In genomic region chr2:24562547-24563290, GRCm38 (mm10) we compare ENCODE assay signal across 17 mouse cellular contexts.
DNase-seq lines count a peak whose midpoint lies in the region; ATAC-seq and TF ChIP-seq lines count a peak whose summit lies in the region.
"Had no signal": no experiment of that assay in that cellular context is flagged by ENCODE, and none has a peak within 500 bp of the region (broad histone marks: within the 10 kb centered on the region; RNA-seq: fewer than 3 reads in every experiment).

No protein-coding gene starts in this region.

- no peak for TF ChIP-seq POLR2A in myocyte (IDR thresholded peaks at IDR 0.05; ENCODE audit: insufficient read length, low read depth)

- in situ Hi-C loops in Patski (cut with MboI; ENCODE audit: low pct_unique_long_range_greater_than_20kb): loop anchor here (5.0 kb wide), 3 partner anchors 90 to 255 kb away; no protein-coding TSS in a partner anchor

- CTCF ChIA-PET in Patski (lab: Charles Lee): interaction anchor here (0.7 to 5.5 kb wide), 15 partner anchors 11 to 268 kb away, joined by 3 to 33 read pairs (median 4); no protein-coding TSS in a partner anchor

- no peak overlapping the region for H3ac ChIP-seq in myocyte (ENCODE audit: control insufficient read depth, insufficient read length)

- POLR2A ChIA-PET in Patski (lab: Charles Lee): interaction anchor here (0.8 to 4.7 kb wide), 4 partner anchors 88 to 152 kb away, joined by 3 to 30 read pairs (median 4); partner anchors contain the start of gene Pax8

- H3K27ac ChIP-seq in kidney, embryonic 15.5 days: peak overlapping the region; percentile 46; the same call in 1 of the 2 replicates
- no peak overlapping the region for H3K27ac ChIP-seq in left cerebral cortex, adult 2 months
- H3K27ac ChIP-seq: embryonic facial prominence, embryonic 10.5 days; hindbrain, embryonic 14.5 days; layer of hippocampus, adult 2 months; neural tube, embryonic 13.5 days had no signal

- H3K9me3 ChIP-seq in kidney, embryonic 15.5 days (replicated peaks): no peaks in the 10 kb centered on the region
- H3K9me3 ChIP-seq: embryonic facial prominence, embryonic 10.5 days; neural tube, embryonic 13.5 days had no signal

- peaks cover 17% of the 10 kb centered on the region for H3K4me1 ChIP-seq in kidney, embryonic 15.5 days
- H3K4me1 ChIP-seq: embryonic facial prominence, embryonic 10.5 days; neural tube, embryonic 13.5 days had no signal

- no peak for ATAC-seq in kidney, embryonic 15.5 days (replicated peaks; ENCODE audit: low FRiP score)
- ATAC-seq in Patski: peak; percentile 99
- ATAC-seq: forebrain, postnatal 0 days; intestine, embryonic 16.5 days had no signal

- H3K79me2 ChIP-seq in myocyte (ENCODE audit: control insufficient read depth, insufficient read depth): no peaks in the 10 kb centered on the region

- intact Hi-C loops in left cerebral cortex, adult 2 months (cut with DNase I): loop anchor here (10.0 kb wide), 1 partner anchor 1238 kb away; the partner anchor contains the start of gene Nxph2

- H3K4me3 ChIP-seq in kidney, embryonic 15.5 days (replicated peaks): no peak overlapping the region
- H3K4me3 ChIP-seq in myocyte: no peak overlapping the region
- no peak overlapping the region for H3K4me3 ChIP-seq in left cerebral cortex, adult 2 months
- H3K4me3 ChIP-seq: embryonic facial prominence, embryonic 10.5 days; layer of hippocampus, adult 2 months; neural tube, embryonic 13.5 days had no signal

- no peak for DNase-seq in kidney, postnatal 25 days
- DNase-seq in 3134 (ENCODE audit: extremely low read depth, insufficient read length, low spot score) (peak; percentile 76), Patski (ENCODE audit: low read depth, low spot score) (peak; percentile 86)
- DNase-seq in cerebellum, postnatal 14 days: no peak
- no peak for DNase-seq in left cerebral cortex, adult 18-20 months (ENCODE audit: low spot score in 2 of 2)
- DNase-seq in left cerebral cortex, adult 2 months (ENCODE audit: extremely low spot score in 1 of 2, low spot score in 2 of 2): no peak
- DNase-seq: forebrain, postnatal 0 days; heart, postnatal 14 days; thymus, postnatal 36 days had no signal

- no peak for TF ChIP-seq CTCF in Patski (IDR thresholded peaks at IDR 0.05)
- no peak for TF ChIP-seq CTCF in left cerebral cortex, adult 2 months (IDR thresholded peaks at IDR 0.05)

- 54% methylated on average over 7 of the region's 7 CpGs for WGBS in kidney, embryonic 15.5 days

- no peaks in the 10 kb centered on the region for H3K27me3 ChIP-seq in kidney, embryonic 15.5 days
- no peaks in the 10 kb centered on the region for H3K27me3 ChIP-seq in Patski
- no peaks in the 10 kb centered on the region for H3K27me3 ChIP-seq in myocyte (ENCODE audit: control insufficient read depth, insufficient read depth, insufficient read length)
- H3K27me3 ChIP-seq: neural tube, embryonic 13.5 days had no signal

- H3K9ac ChIP-seq in kidney, embryonic 15.5 days: no peak overlapping the region
- H3K9ac ChIP-seq: forebrain, postnatal 0 days; hindbrain, embryonic 14.5 days; neural tube, embryonic 13.5 days had no signal

- no peak overlapping the region for H3K4me2 ChIP-seq in kidney, embryonic 15.5 days
- H3K4me2 ChIP-seq in myocyte (ENCODE audit: low read depth): peak overlapping the region; percentile 63
- H3K4me2 ChIP-seq: heart, embryonic 11.5 days; hindbrain, embryonic 14.5 days; neural tube, embryonic 13.5 days had no signal

- H3K36me3 ChIP-seq in kidney, embryonic 15.5 days: no peaks in the 10 kb centered on the region
- no peaks in the 10 kb centered on the region for H3K36me3 ChIP-seq in myocyte (ENCODE audit: control insufficient read depth, insufficient read depth)
- H3K36me3 ChIP-seq: embryonic facial prominence, embryonic 10.5 days; neural tube, embryonic 13.5 days had no signal

TF ChIP-seq in myocyte, 11 proteins besides CTCF, POLR2A, EP300 and RAD21:
- TF ChIP-seq MYOG (IDR thresholded peaks at IDR 0.05; ENCODE audit: control insufficient read depth in 1 of 3, insufficient read depth in 1 of 3, insufficient read length in 2 of 3, low read depth in 2 of 3) (no peak), MAX (IDR thresholded peaks at IDR 0.05; ENCODE audit: low read depth) (no peak), MYOD1 (IDR thresholded peaks at IDR 0.05; ENCODE audit: control insufficient read depth in 1 of 3, insufficient read length in 2 of 3, low read depth in 2 of 3) (no peak), POLR2AphosphoS2 (IDR thresholded peaks at IDR 0.05; ENCODE audit: insufficient read length, low read depth) (no peak)

Comparison
In these comparisons a context has a peak if more than half of its experiments do, and no peak if none do; other contexts are left out.
1. DNase-seq: peak in 3134 (single experiment) and Patski (single experiment); none in kidney, postnatal 25 days (0 of 2), cerebellum, postnatal 14 days (0 of 2), left cerebral cortex, adult 18-20 months (0 of 2) and left cerebral cortex, adult 2 months (0 of 2).